Mouse (Mus musculus): Measurements from ENCODE around the gene Shc3. TPM values are rescaled to one million over a fixed set of nuclear protein-coding genes. Genes with fewer than 3 reads are reported as not detected.

Shc3 gene
- total and polyA plus RNA-seq, 3 experiments, result 0.11 TPM; not detected in 2

- no peak for TF ChIP-seq TAL1 (conservative IDR thresholded peaks at IDR 0.05; ENCODE audit: low read depth, low read length)
- no peak for TF ChIP-seq GATA1 (IDR thresholded peaks at IDR 0.05; ENCODE audit: borderline replicate concordance, low read length)
- TF ChIP-seq POLR2AphosphoS5 (IDR thresholded peaks at IDR 0.05; ENCODE audit: insufficient replicate concordance, low read depth, low read length), result no peak
- no peak for TF ChIP-seq CTCF (IDR thresholded peaks at IDR 0.05; ENCODE audit: low read depth, low read length)
- no peak for TF ChIP-seq GATA2 (IDR thresholded peaks at IDR 0.05; ENCODE audit: borderline replicate concordance, low read depth, low read length)
- ATAC-seq (ENCODE audit: extremely low read depth, insufficient number of reproducible peaks, low FRiP score, poor library complexity, severe bottlenecking) (no peak), DNase-seq (ENCODE audit: low spot score) (no peak)
- Histone ChIP-seq H3K4me1 (ENCODE audit: insufficient read depth, low read depth, low read length) (no peaks in the 10 kb centered on the region), H3K27me3 (ENCODE audit: insufficient read depth, low read length) (no peaks in the 10 kb centered on the region), H3K4me3 (ENCODE audit: low read depth, low read length) (no peak overlapping the region), H3K36me3 (replicated peaks) (no peaks in the 10 kb centered on the region), H3K9me3 (replicated peaks) (peaks cover 26% of the 10 kb centered on the region)
Measured at GRCm38 (mm10) chr13:51490195-51490594, 79.0 kb downstream of the Shc3 start.

DNA sequence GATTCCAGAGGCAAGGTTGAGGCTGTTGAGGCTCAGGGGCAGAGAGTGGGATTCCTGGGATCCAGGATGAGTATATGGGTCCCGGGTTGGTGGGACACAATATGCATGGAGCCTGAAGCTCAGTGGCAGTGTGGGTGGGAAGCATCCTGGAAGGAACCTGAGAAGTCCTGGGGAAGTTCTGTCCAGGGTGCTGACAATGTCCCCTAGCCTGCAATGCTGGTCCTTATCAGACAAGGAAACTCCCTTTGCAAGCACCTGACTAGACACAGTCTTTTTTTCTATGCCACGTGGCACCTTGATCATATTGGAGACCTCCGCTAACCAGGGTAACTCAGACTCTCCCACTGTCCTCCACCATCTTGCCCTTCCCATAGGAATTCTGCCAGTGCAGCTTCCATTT lies 80.3 kb downstream of the Shc3 start:
- Histone ChIP-seq H3K27me3 (ENCODE audit: insufficient read depth, low read length) (no peaks in the 10 kb centered on the region), H3K9me3 (replicated peaks) (peaks cover 18% of the 10 kb centered on the region), H3K36me3 (replicated peaks) (no peaks in the 10 kb centered on the region), H3K4me1 (ENCODE audit: insufficient read depth, low read depth, low read length) (no peaks in the 10 kb centered on the region), H3K4me3 (ENCODE audit: low read depth, low read length) (no peak overlapping the region)
- ATAC-seq (ENCODE audit: extremely low read depth, insufficient number of reproducible peaks, low FRiP score, poor library complexity, severe bottlenecking) (no peak), DNase-seq (ENCODE audit: low spot score) (no peak)
- TF ChIP-seq POLR2AphosphoS5 (IDR thresholded peaks at IDR 0.05; ENCODE audit: insufficient replicate concordance, low read depth, low read length) (no peak), GATA1 (IDR thresholded peaks at IDR 0.05; ENCODE audit: borderline replicate concordance, low read length) (no peak), GATA2 (IDR thresholded peaks at IDR 0.05; ENCODE audit: borderline replicate concordance, low read depth, low read length) (no peak), TAL1 (conservative IDR thresholded peaks at IDR 0.05; ENCODE audit: low read depth, low read length) (no peak), CTCF (IDR thresholded peaks at IDR 0.05; ENCODE audit: low read depth, low read length) (no peak)

DNA sequence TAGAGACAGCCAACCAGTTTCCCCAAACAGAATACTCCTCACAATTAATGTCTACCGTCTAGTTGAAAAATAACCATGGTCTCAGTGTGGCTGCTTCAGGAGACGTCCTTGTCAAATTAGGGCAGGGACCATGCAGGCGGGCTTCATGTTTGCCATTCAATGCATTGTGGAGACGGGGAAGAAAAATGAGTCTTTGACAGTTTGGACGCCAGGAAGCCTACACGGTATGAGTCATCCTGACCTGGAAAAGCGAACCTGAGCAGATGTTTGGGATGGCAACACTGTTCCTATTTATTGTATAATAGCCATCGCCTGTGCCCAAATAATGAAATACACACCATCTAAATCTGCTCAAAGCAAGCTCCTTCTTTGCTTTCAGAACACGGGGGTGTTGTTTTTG lies 83.9 kb downstream of the Shc3 start:
- no peaks in the 10 kb centered on the region for H3K27me3 ChIP-seq (ENCODE audit: insufficient read depth, low read length)
- ATAC-seq (ENCODE audit: extremely low read depth, insufficient number of reproducible peaks, low FRiP score, poor library complexity, severe bottlenecking), result no peak
- H3K36me3 ChIP-seq (replicated peaks), result no peaks in the 10 kb centered on the region
- H3K4me1 ChIP-seq (ENCODE audit: insufficient read depth, low read depth, low read length), result no peaks in the 10 kb centered on the region
- TF ChIP-seq GATA2 (IDR thresholded peaks at IDR 0.05; ENCODE audit: borderline replicate concordance, low read depth, low read length), result no peak
- no peak for TF ChIP-seq GATA1 (IDR thresholded peaks at IDR 0.05; ENCODE audit: borderline replicate concordance, low read length)
- TF ChIP-seq CTCF (IDR thresholded peaks at IDR 0.05; ENCODE audit: low read depth, low read length), result no peak
- no peak for TF ChIP-seq TAL1 (conservative IDR thresholded peaks at IDR 0.05; ENCODE audit: low read depth, low read length)
- TF ChIP-seq POLR2AphosphoS5 (IDR thresholded peaks at IDR 0.05; ENCODE audit: insufficient replicate concordance, low read depth, low read length), result no peak
- H3K4me3 ChIP-seq (ENCODE audit: low read depth, low read length), result no peak overlapping the region
- no peak for DNase-seq (ENCODE audit: low spot score)
- H3K9me3 ChIP-seq (replicated peaks), result peaks cover 26% of the 10 kb centered on the region

- Histone ChIP-seq H3K4me1 (ENCODE audit: insufficient read depth, low read depth, low read length) (no peaks in the 10 kb centered on the region), H3K9me3 (replicated peaks) (peaks cover 30% of the 10 kb centered on the region), H3K36me3 (replicated peaks) (no peaks in the 10 kb centered on the region), H3K4me3 (ENCODE audit: low read depth, low read length) (no peak overlapping the region), H3K27me3 (ENCODE audit: insufficient read depth, low read length) (no peaks in the 10 kb centered on the region)
- ATAC-seq (ENCODE audit: extremely low read depth, insufficient number of reproducible peaks, low FRiP score, poor library complexity, severe bottlenecking) (no peak), DNase-seq (ENCODE audit: low spot score) (no peak)
- TF ChIP-seq POLR2AphosphoS5 (IDR thresholded peaks at IDR 0.05; ENCODE audit: insufficient replicate concordance, low read depth, low read length), result no peak
- no peak for TF ChIP-seq GATA2 (IDR thresholded peaks at IDR 0.05; ENCODE audit: borderline replicate concordance, low read depth, low read length)
Measured at GRCm38 (mm10) chr13:51482786-51483185, 86.4 kb downstream of the Shc3 start.

- Histone ChIP-seq H3K4me1 (ENCODE audit: insufficient read depth, low read depth, low read length) (no peaks in the 10 kb centered on the region), H3K9me3 (replicated peaks) (peaks cover 31% of the 10 kb centered on the region), H3K27me3 (ENCODE audit: insufficient read depth, low read length) (no peaks in the 10 kb centered on the region), H3K4me3 (ENCODE audit: low read depth, low read length) (no peak overlapping the region), H3K36me3 (replicated peaks) (no peaks in the 10 kb centered on the region)
- DNase-seq (ENCODE audit: low spot score) (no peak), ATAC-seq (ENCODE audit: extremely low read depth, insufficient number of reproducible peaks, low FRiP score, poor library complexity, severe bottlenecking) (no peak)
- TF ChIP-seq TAL1 (conservative IDR thresholded peaks at IDR 0.05; ENCODE audit: low read depth, low read length) (no peak), CTCF (IDR thresholded peaks at IDR 0.05; ENCODE audit: low read depth, low read length) (no peak), POLR2AphosphoS5 (IDR thresholded peaks at IDR 0.05; ENCODE audit: insufficient replicate concordance, low read depth, low read length) (no peak)
Measured at GRCm38 (mm10) chr13:51480341-51481011, 88.7 kb downstream of the Shc3 start.

- no peaks in the 10 kb centered on the region for H3K36me3 ChIP-seq (replicated peaks)
- no peak for TF ChIP-seq CTCF (IDR thresholded peaks at IDR 0.05; ENCODE audit: low read depth, low read length)
- TF ChIP-seq TAL1 (conservative IDR thresholded peaks at IDR 0.05; ENCODE audit: low read depth, low read length), result no peak
- TF ChIP-seq GATA1 (IDR thresholded peaks at IDR 0.05; ENCODE audit: borderline replicate concordance, low read length), result no peak
- TF ChIP-seq GATA2 (IDR thresholded peaks at IDR 0.05; ENCODE audit: borderline replicate concordance, low read depth, low read length), result no peak
- TF ChIP-seq POLR2AphosphoS5 (IDR thresholded peaks at IDR 0.05; ENCODE audit: insufficient replicate concordance, low read depth, low read length), result no peak
- ATAC-seq (ENCODE audit: extremely low read depth, insufficient number of reproducible peaks, low FRiP score, poor library complexity, severe bottlenecking), result no peak
Measured at GRCm38 (mm10) chr13:51479826-51480225, 89.4 kb downstream of the Shc3 start.

More at GRCm38 (mm10) chr13:51479826-51480225, 89.4 kb downstream of the Shc3 start:
- Histone ChIP-seq H3K4me3 (ENCODE audit: low read depth, low read length) (no peak overlapping the region), H3K4me1 (ENCODE audit: insufficient read depth, low read depth, low read length) (no peaks in the 10 kb centered on the region), H3K27me3 (ENCODE audit: insufficient read depth, low read length) (no peaks in the 10 kb centered on the region), H3K9me3 (replicated peaks) (peaks cover 29% of the 10 kb centered on the region)
- DNase-seq (ENCODE audit: low spot score), result no peak
